Mouse (Mus musculus) E14TG2a.4 (cell line): ENCODE results near the gene Dars.

Experiments
- CTCF ChIP-seq: conservative IDR thresholded peaks from 2 replicates; pipeline ENCODE4 v1.5.1; 2014; ENCODE audit warnings: low read length
- NANOG ChIP-seq: IDR thresholded peaks from 2 replicates; pipeline ENCODE4 v1.6.1; 2014; ENCODE audit warnings: borderline replicate concordance, low read length, mixed read lengths

DNA sequence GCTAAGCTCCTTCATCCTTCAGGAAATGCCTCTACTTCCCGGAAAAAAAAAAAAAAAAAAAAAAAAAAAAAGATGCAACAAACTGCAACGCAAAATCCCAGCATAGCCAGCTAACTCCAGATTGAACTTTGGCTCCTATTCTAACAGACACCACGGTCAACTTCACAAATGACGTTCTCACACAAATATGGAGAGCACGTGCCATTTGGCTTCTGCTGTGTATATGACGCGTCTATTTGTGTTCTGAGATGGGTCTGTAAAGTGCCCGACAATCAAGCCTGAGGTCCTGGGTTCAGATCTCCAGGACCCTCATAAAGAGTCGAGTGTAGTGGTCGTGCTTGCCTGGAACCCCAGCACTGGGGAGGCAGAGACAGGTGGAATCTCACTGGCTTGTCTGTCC lies 39.1 kb upstream of the Dars start:
- TF ChIP-seq CTCF (no peak), NANOG (no peak)
